Comparison of ENCODE assay signal across 18 mouse cellular contexts in genomic region chr5:65356851-65357250, GRCm38 (mm10). TPM values are rescaled to one million over a fixed set of nuclear protein-coding genes. Genes with fewer than 3 reads are reported as not detected.
DNase-seq lines count a peak whose midpoint lies in the region; ATAC-seq and TF ChIP-seq lines count a peak whose summit lies in the region.
"Had no signal": no experiment of that assay in that cellular context is flagged by ENCODE, and none has a peak within 500 bp of the region (broad histone marks: within the 10 kb centered on the region; RNA-seq: fewer than 3 reads in every experiment).

No protein-coding gene starts in this region.

- H3K4me3 ChIP-seq in kidney, postnatal 0 days (replicated peaks; ENCODE audit: low read depth, low read length), result no peak overlapping the region
- H3K4me3 ChIP-seq in kidney, embryonic 15.5 days (replicated peaks), result no peak overlapping the region
- no peak overlapping the region for H3K4me3 ChIP-seq in liver, embryonic 11.5 days (ENCODE audit: low read depth, low read length)
- no peak overlapping the region for H3K4me3 ChIP-seq in heart, embryonic 10.5 days
- no peak overlapping the region for H3K4me3 ChIP-seq in heart, embryonic 11.5 days (ENCODE audit: low read depth, low read length)
- H3K4me3 ChIP-seq: lung, embryonic 15.5 days; neural tube, embryonic 12.5 days had no signal

- H3K9me3 ChIP-seq in kidney, postnatal 0 days (replicated peaks; ENCODE audit: low read length), result no peaks in the 10 kb centered on the region
- no peaks in the 10 kb centered on the region for H3K9me3 ChIP-seq in kidney, embryonic 15.5 days (replicated peaks)
- 0 out of 2 replicates have a peak, but pooled peaks cover 2% of the 10 kb centered on the region for H3K9me3 ChIP-seq in liver, embryonic 11.5 days (ENCODE audit: control insufficient read depth, low read length)
- H3K9me3 ChIP-seq in heart, embryonic 10.5 days, result no peaks in the 10 kb centered on the region
- no peaks in the 10 kb centered on the region for H3K9me3 ChIP-seq in heart, embryonic 11.5 days (replicated peaks; ENCODE audit: control insufficient read depth, low read length)
- H3K9me3 ChIP-seq: G1E; lung, embryonic 15.5 days; neural tube, embryonic 12.5 days had no signal

- DNase-seq in kidney, postnatal 0 days (ENCODE audit: low spot score), result no peak
- no peak for DNase-seq in liver, embryonic 11.5 days (ENCODE audit: low spot score)
- DNase-seq in lung, postnatal 10 days, result peak; percentile 58
- DNase-seq in heart, postnatal 36 days, result no peak
- no peak for DNase-seq in heart, embryonic 10.5 days (ENCODE audit: low spot score)
- DNase-seq: cerebellum, postnatal 36 days; heart, adult 18-20 months; kidney, postnatal 10 days; midbrain, embryonic 14.5 days; spleen, adult 18-20 months had no signal

- ATAC-seq in kidney, postnatal 0 days (replicated peaks; ENCODE audit: low FRiP score, low read depth), result peak; percentile 57; the same call in 1 of the 2 replicates
- no peak for ATAC-seq in kidney, embryonic 15.5 days (replicated peaks; ENCODE audit: low FRiP score)
- ATAC-seq in liver, embryonic 11.5 days (replicated peaks; ENCODE audit: low FRiP score), result peak; percentile 51; the same call in 1 of the 2 replicates
- no peak for ATAC-seq in erythroid progenitor cell, adult 5-6 weeks (replicated peaks; ENCODE audit: low FRiP score, poor library complexity, severe bottlenecking)
- ATAC-seq in heart, embryonic 11.5 days (replicated peaks; ENCODE audit: insufficient number of reproducible peaks, low FRiP score, low TSS enrichment), result no peak

- H3K27me3 ChIP-seq in kidney, postnatal 0 days (ENCODE audit: insufficient read depth, low read length), result no peaks in the 10 kb centered on the region
- H3K27me3 ChIP-seq in kidney, embryonic 15.5 days, result no peaks in the 10 kb centered on the region
- no peaks in the 10 kb centered on the region for H3K27me3 ChIP-seq in liver, embryonic 11.5 days (replicated peaks; ENCODE audit: control insufficient read depth, insufficient read depth, low read length)
- H3K27me3 ChIP-seq in heart, embryonic 10.5 days (ENCODE audit: insufficient read depth, poor library complexity, severe bottlenecking), result no peaks in the 10 kb centered on the region
- no peaks in the 10 kb centered on the region for H3K27me3 ChIP-seq in heart, embryonic 11.5 days (ENCODE audit: control insufficient read depth, insufficient read depth, low read length)
- H3K27me3 ChIP-seq: lung, embryonic 15.5 days; neural tube, embryonic 12.5 days had no signal

- 67% methylated on average over 6 of the region's 6 CpGs for WGBS in kidney, postnatal 0 days
- WGBS in kidney, embryonic 15.5 days, result 76% methylated on average over 6 of the region's 6 CpGs
- 73% methylated on average over 6 of the region's 6 CpGs for WGBS in liver, embryonic 11.5 days
- WGBS in heart, embryonic 10.5 days, result 82% methylated on average over 6 of the region's 6 CpGs
- WGBS in heart, embryonic 11.5 days (ENCODE audit: insufficient replicate concordance), result 77% methylated on average over 6 of the region's 6 CpGs

- H3K4me2 ChIP-seq in kidney, postnatal 0 days (ENCODE audit: low read length), result no peak overlapping the region
- H3K4me2 ChIP-seq in kidney, embryonic 15.5 days, result no peak overlapping the region
- H3K4me2 ChIP-seq in liver, embryonic 11.5 days, result no peak overlapping the region
- H3K4me2 ChIP-seq in heart, embryonic 11.5 days, result no peak overlapping the region
- H3K4me2 ChIP-seq: lung, embryonic 15.5 days; neural tube, embryonic 12.5 days had no signal

- no peaks in the 10 kb centered on the region for H3K4me1 ChIP-seq in kidney, postnatal 0 days (replicated peaks; ENCODE audit: insufficient read depth, low read length)
- no peaks in the 10 kb centered on the region for H3K4me1 ChIP-seq in kidney, embryonic 15.5 days
- H3K4me1 ChIP-seq in liver, embryonic 11.5 days (replicated peaks; ENCODE audit: control insufficient read depth, insufficient read depth, low read length), result no peaks in the 10 kb centered on the region
- H3K4me1 ChIP-seq in heart, embryonic 10.5 days, result no peaks in the 10 kb centered on the region
- H3K4me1 ChIP-seq in heart, embryonic 11.5 days (ENCODE audit: control insufficient read depth, insufficient read depth, low read length), result no peaks in the 10 kb centered on the region
- H3K4me1 ChIP-seq: lung, embryonic 15.5 days; neural tube, embryonic 12.5 days had no signal

- intact Hi-C loops in heart, postnatal 36 days (cut with DNase I), result no loop called here

- H3K9ac ChIP-seq in kidney, postnatal 0 days (ENCODE audit: low read depth, low read length), result no peak overlapping the region
- no peak overlapping the region for H3K9ac ChIP-seq in kidney, embryonic 15.5 days
- H3K9ac ChIP-seq in liver, embryonic 11.5 days (ENCODE audit: low read depth, low read length), result no peak overlapping the region
- no peak overlapping the region for H3K9ac ChIP-seq in heart, embryonic 11.5 days (ENCODE audit: low read depth, low read length)
- H3K9ac ChIP-seq: lung, embryonic 15.5 days; neural tube, embryonic 12.5 days had no signal

- no peaks in the 10 kb centered on the region for H3K36me3 ChIP-seq in kidney, postnatal 0 days (ENCODE audit: insufficient read depth, low read length)
- H3K36me3 ChIP-seq in kidney, embryonic 15.5 days, result no peaks in the 10 kb centered on the region
- no peaks in the 10 kb centered on the region for H3K36me3 ChIP-seq in liver, embryonic 11.5 days (ENCODE audit: control insufficient read depth, insufficient read depth, low read length)
- no peaks in the 10 kb centered on the region for H3K36me3 ChIP-seq in heart, embryonic 10.5 days
- H3K36me3 ChIP-seq in heart, embryonic 11.5 days (ENCODE audit: control insufficient read depth, insufficient read depth, low read length), result no peaks in the 10 kb centered on the region
- H3K36me3 ChIP-seq: G1E; lung, embryonic 15.5 days; neural tube, embryonic 12.5 days had no signal

- no peak overlapping the region for H3K27ac ChIP-seq in kidney, postnatal 0 days
- H3K27ac ChIP-seq in kidney, embryonic 15.5 days, result no peak overlapping the region
- H3K27ac ChIP-seq in liver, embryonic 11.5 days (ENCODE audit: low read depth, low read length), result 0 out of 2 replicates have a peak overlapping the region, but pooled peaks have one; percentile 39
- no peak overlapping the region for H3K27ac ChIP-seq in heart, embryonic 10.5 days
- no peak overlapping the region for H3K27ac ChIP-seq in heart, embryonic 11.5 days (ENCODE audit: low read depth, low read length)
- H3K27ac ChIP-seq: lung, embryonic 15.5 days; neural tube, embryonic 12.5 days had no signal

- no peak for TF ChIP-seq CTCF in kidney, postnatal 0 days (IDR thresholded peaks at IDR 0.05; ENCODE audit: low read depth)

RNA-seq across cellular contexts. Expression of gene Klb, which starts 8.7 kb away (rescaled TPM):
- 0.05 and 0.12 TPM in 2 replicates for polyA plus RNA-seq in kidney, postnatal 0 days (2015; fragmentation: Nextera tagmentation; extraction: Ambion mirVana)
- 0.15 and 0.44 TPM in 2 replicates for polyA plus RNA-seq in kidney, embryonic 15.5 days (2015; fragmentation: Nextera tagmentation; extraction: Ambion mirVana)
- 10.8 and 11.6 TPM in 2 replicates for polyA plus RNA-seq in liver, embryonic 11.5 days (2014; fragmentation: Nextera tagmentation; extraction: Ambion mirVana)
- total RNA-seq in erythroid progenitor cell, adult 5-6 weeks (2015; ENCODE audit: low replicate concordance), result not detected in 2 replicates
- not detected in 2 replicates for total RNA-seq in erythroid progenitor cell, adult 5-6 weeks (2017; ENCODE audit: low replicate concordance)
- total RNA-seq in heart, postnatal 36 days (2021), result under 1 TPM; 0.14 to 0.36 TPM
- 0.18 and 2.8 TPM in 2 replicates for polyA plus RNA-seq in heart, embryonic 10.5 days (2016; fragmentation: Nextera tagmentation; extraction: Ambion mirVana)
- 0.07 and 0.29 TPM in 2 replicates for polyA plus RNA-seq in heart, embryonic 11.5 days (2014; fragmentation: Nextera tagmentation; extraction: Ambion mirVana)
- polyA plus RNA-seq: embryonic facial prominence, embryonic 11.5 days; forebrain, embryonic 11.5 days; G1E; lung, embryonic 15.5 days; neural tube, embryonic 12.5 days had no signal

RNA-seq across cellular contexts. Expression of gene Rfc1, which starts 21.4 kb away (rescaled TPM):
- polyA plus RNA-seq in kidney, postnatal 0 days (2015; fragmentation: Nextera tagmentation; extraction: Ambion mirVana), result 69.1 and 74.3 TPM in 2 replicates
- polyA plus RNA-seq in kidney, embryonic 15.5 days (2015; fragmentation: Nextera tagmentation; extraction: Ambion mirVana), result 95.3 and 96.5 TPM in 2 replicates
- polyA plus RNA-seq in liver, embryonic 11.5 days (2014; fragmentation: Nextera tagmentation; extraction: Ambion mirVana), result 82.3 and 83.3 TPM in 2 replicates
- 43.2 and 56.2 TPM in 2 replicates for total RNA-seq in erythroid progenitor cell, adult 5-6 weeks (2015; ENCODE audit: low replicate concordance)
- total RNA-seq in erythroid progenitor cell, adult 5-6 weeks (2017; ENCODE audit: low replicate concordance), result 43.8 and 79.5 TPM in 2 replicates
- 10 to 100 TPM; 31.1 to 42.5 TPM for total RNA-seq in heart, postnatal 36 days (2021)
- polyA plus RNA-seq in heart, embryonic 10.5 days (2016; fragmentation: Nextera tagmentation; extraction: Ambion mirVana), result 62.2 and 68.1 TPM in 2 replicates
- polyA plus RNA-seq in heart, embryonic 11.5 days (2014; fragmentation: Nextera tagmentation; extraction: Ambion mirVana), result 72.1 and 73.1 TPM in 2 replicates

RNA-seq across cellular contexts. Expression of gene Rpl9, which starts 34.4 kb away (rescaled TPM):
- 1,132 and 1,215 TPM in 2 replicates for polyA plus RNA-seq in kidney, postnatal 0 days (2015; fragmentation: Nextera tagmentation; extraction: Ambion mirVana)
- 1,013 and 1,049 TPM in 2 replicates for polyA plus RNA-seq in kidney, embryonic 15.5 days (2015; fragmentation: Nextera tagmentation; extraction: Ambion mirVana)
- polyA plus RNA-seq in liver, embryonic 11.5 days (2014; fragmentation: Nextera tagmentation; extraction: Ambion mirVana), result 1,151 and 1,248 TPM in 2 replicates
- total RNA-seq in erythroid progenitor cell, adult 5-6 weeks (2015; ENCODE audit: low replicate concordance), result 812 and 916 TPM in 2 replicates
- total RNA-seq in erythroid progenitor cell, adult 5-6 weeks (2017; ENCODE audit: low replicate concordance), result 392 and 459 TPM in 2 replicates
- total RNA-seq in heart, postnatal 36 days (2021), result 100 to 1,000 TPM; 645 to 671 TPM
- 726 and 840 TPM in 2 replicates for polyA plus RNA-seq in heart, embryonic 10.5 days (2016; fragmentation: Nextera tagmentation; extraction: Ambion mirVana)
- polyA plus RNA-seq in heart, embryonic 11.5 days (2014; fragmentation: Nextera tagmentation; extraction: Ambion mirVana), result 708 and 716 TPM in 2 replicates

RNA-seq across cellular contexts. Expression of gene Lias, which starts 34.4 kb away (rescaled TPM):
- 66.7 and 67.3 TPM in 2 replicates for polyA plus RNA-seq in kidney, postnatal 0 days (2015; fragmentation: Nextera tagmentation; extraction: Ambion mirVana)
- polyA plus RNA-seq in kidney, embryonic 15.5 days (2015; fragmentation: Nextera tagmentation; extraction: Ambion mirVana), result 61.0 and 71.5 TPM in 2 replicates
- 80.2 and 80.8 TPM in 2 replicates for polyA plus RNA-seq in liver, embryonic 11.5 days (2014; fragmentation: Nextera tagmentation; extraction: Ambion mirVana)
- total RNA-seq in erythroid progenitor cell, adult 5-6 weeks (2015; ENCODE audit: low replicate concordance), result 30.6 and 33.1 TPM in 2 replicates
- 37.1 and 54.7 TPM in 2 replicates for total RNA-seq in erythroid progenitor cell, adult 5-6 weeks (2017; ENCODE audit: low replicate concordance)
- total RNA-seq in heart, postnatal 36 days (2021), result 10 to 100 TPM; 54.8 to 55.8 TPM
- 64.5 and 67.8 TPM in 2 replicates for polyA plus RNA-seq in heart, embryonic 10.5 days (2016; fragmentation: Nextera tagmentation; extraction: Ambion mirVana)
- polyA plus RNA-seq in heart, embryonic 11.5 days (2014; fragmentation: Nextera tagmentation; extraction: Ambion mirVana), result 55.2 and 56.2 TPM in 2 replicates

Comparison
In these comparisons a context has a peak if more than half of its experiments do, and no peak if none do; other contexts are left out.
1. ATAC-seq: peak in kidney, postnatal 0 days (single experiment) and liver, embryonic 11.5 days (single experiment); none in kidney, embryonic 15.5 days (single experiment), erythroid progenitor cell, adult 5-6 weeks (single experiment) and heart, embryonic 11.5 days (single experiment).